Mouse (Mus musculus) brain, embryonic 14.5 days (tissue): ENCODE data around the gene Atrip.

Source experiments
- CTCF ChIP-seq: fragments of 200-500 bp; IDR thresholded peaks from 2 replicates; pipeline ENCODE4 v1.5.1; 2012; ENCODE audit warnings: inconsistent platforms, mild to moderate bottlenecking, moderate library complexity, borderline replicate concordance; ENCODE audit not compliant: insufficient read depth, insufficient read length; ENCODE audit errors: extremely low read depth
- POLR2A ChIP-seq: fragments of 200-500 bp; IDR thresholded peaks from 2 replicates; pipeline ENCODE4 v1.6.1; 2012; ENCODE audit warnings: mild to moderate bottlenecking, inconsistent platforms, borderline replicate concordance; ENCODE audit not compliant: poor library complexity, insufficient read depth, insufficient read length, severe bottlenecking; ENCODE audit errors: extremely low read depth

GRCm38 (mm10) chr9:109119571-109119970 lies 45.6 kb upstream of the Atrip start:
- no peak for TF ChIP-seq CTCF
- no peak for TF ChIP-seq POLR2A
